12 mouse cellular contexts compared by ENCODE assay signal in genomic region chr15:63919728-63920127, GRCm38 (mm10). TPM values are rescaled to one million over a fixed set of nuclear protein-coding genes. Genes with fewer than 3 reads are reported as not detected.
DNase-seq lines count a peak whose midpoint lies in the region; ATAC-seq and TF ChIP-seq lines count a peak whose summit lies in the region.
"Not testable (repeated sequence)": the region's sequence is repeated elsewhere in the genome, so short reads cannot be mapped to it uniquely, and the experiment has no call there.
"Had no signal": no experiment of that assay in that cellular context is flagged by ENCODE, and none has a peak within 500 bp of the region (broad histone marks: within the 10 kb centered on the region; RNA-seq: fewer than 3 reads in every experiment).

No protein-coding gene starts in this region.

- not testable (repeated sequence) for H3K9ac ChIP-seq in intestine, embryonic 14.5 days (ENCODE audit: low read length); intestine, embryonic 15.5 days; intestine, embryonic 16.5 days (ENCODE audit: low read depth, low read length); intestine, postnatal 0 days (ENCODE audit: low read depth, low read length)

- not testable (repeated sequence) for H3K27ac ChIP-seq in intestine, embryonic 14.5 days (ENCODE audit: low read depth); intestine, embryonic 15.5 days; intestine, embryonic 16.5 days (ENCODE audit: low read length); intestine, postnatal 0 days (ENCODE audit: low read depth, low read length)

- H3K36me3 ChIP-seq in intestine, embryonic 14.5 days (ENCODE audit: control insufficient read depth, insufficient read depth, low read length); intestine, embryonic 15.5 days; intestine, embryonic 16.5 days (ENCODE audit: control insufficient read depth, insufficient read depth, low read length); intestine, postnatal 0 days (ENCODE audit: control insufficient read depth, insufficient read depth): not testable (repeated sequence)

- H3K4me3 ChIP-seq in intestine, embryonic 14.5 days (ENCODE audit: low read depth, low read length); intestine, embryonic 15.5 days (replicated peaks); intestine, embryonic 16.5 days (ENCODE audit: low read length); intestine, postnatal 0 days (ENCODE audit: low read depth, low read length): not testable (repeated sequence)

- ATAC-seq in intestine, embryonic 14.5 days (replicated peaks; ENCODE audit: low FRiP score, low TSS enrichment, low read depth): peak; percentile 52
- peak; percentile 39 for ATAC-seq in intestine, embryonic 15.5 days
- ATAC-seq in intestine, embryonic 16.5 days: peak; percentile 69
- ATAC-seq in intestine, postnatal 0 days: peak; percentile 56

- H3K4me1 ChIP-seq in intestine, embryonic 14.5 days (replicated peaks; ENCODE audit: control insufficient read depth, insufficient read depth, low read length); intestine, embryonic 15.5 days (replicated peaks); intestine, embryonic 16.5 days (ENCODE audit: control insufficient read depth, insufficient read depth, low read length); intestine, postnatal 0 days (replicated peaks; ENCODE audit: control insufficient read depth, insufficient read depth, low read length): not testable (repeated sequence)

- not testable (repeated sequence) for DNase-seq in intestine, embryonic 14.5 days (ENCODE audit: low spot score)
- peak; percentile 52 for DNase-seq in large intestine, adult 2 months (ENCODE audit: low read depth, low spot score)
- peak; percentile 21 for DNase-seq in urinary bladder, postnatal 14 days (ENCODE audit: low spot score)

- not testable (repeated sequence) for H3K9me3 ChIP-seq in intestine, embryonic 14.5 days (ENCODE audit: control insufficient read depth, low read length); intestine, embryonic 15.5 days; intestine, embryonic 16.5 days (ENCODE audit: control insufficient read depth, low read length); intestine, postnatal 0 days (ENCODE audit: control insufficient read depth)

- WGBS in intestine, embryonic 14.5 days: 42% methylated on average over 1 of the region's 2 CpGs
- WGBS in intestine, embryonic 15.5 days: 66% methylated on average over 2 of the region's 2 CpGs
- 44% methylated on average over 1 of the region's 2 CpGs for WGBS in intestine, embryonic 16.5 days
- 24% methylated on average over 1 of the region's 2 CpGs for WGBS in intestine, postnatal 0 days
- 51% methylated on average over 2 of the region's 2 CpGs for WGBS in large intestine, adult 2 months

- H3K27me3 ChIP-seq in intestine, embryonic 14.5 days (replicated peaks; ENCODE audit: control insufficient read depth, insufficient read depth, low read length); intestine, embryonic 15.5 days (replicated peaks); intestine, embryonic 16.5 days (replicated peaks; ENCODE audit: control insufficient read depth, insufficient read depth, low read length); intestine, postnatal 0 days (replicated peaks; ENCODE audit: control insufficient read depth, insufficient read depth, low read length): not testable (repeated sequence)

- TF ChIP-seq CTCF in intestine, postnatal 0 days (IDR thresholded peaks at IDR 0.05; ENCODE audit: low read depth): not testable (repeated sequence)

- H3K4me2 ChIP-seq in intestine, embryonic 14.5 days (ENCODE audit: low read length); intestine, embryonic 15.5 days (replicated peaks); intestine, embryonic 16.5 days (ENCODE audit: low read depth, low read length); intestine, postnatal 0 days (replicated peaks; ENCODE audit: low read depth): not testable (repeated sequence)

RNA-seq across cellular contexts. Expression of gene Gsdmc4, which starts 7.6 kb away (rescaled TPM):
- 0.32 and 0.61 TPM in 2 replicates for polyA plus RNA-seq in intestine, embryonic 14.5 days (2014; fragmentation: Nextera tagmentation; extraction: Ambion mirVana)
- polyA plus RNA-seq in intestine, embryonic 15.5 days (2015; fragmentation: Nextera tagmentation; extraction: Ambion mirVana): 0.28 and 0.52 TPM in 2 replicates
- 0.38 and 0.43 TPM in 2 replicates for polyA plus RNA-seq in intestine, embryonic 16.5 days (2015; fragmentation: Nextera tagmentation; extraction: Ambion mirVana)
- polyA plus RNA-seq in intestine, postnatal 0 days (2015; fragmentation: Nextera tagmentation; extraction: Ambion mirVana): 7.9 and 10.1 TPM in 2 replicates
- 101 and 146 TPM in 2 replicates for polyA plus RNA-seq in large intestine, adult 2 months (2012; rRNA removed)
- polyA plus RNA-seq: adrenal gland, adult 2 months; brain, embryonic 14.5 days; CD4-positive, CD25-positive, alpha-beta regulatory T cell, adult 4 months; G1E had no signal

RNA-seq across cellular contexts. Expression of gene Gsdmc3, which starts 41.4 kb away (rescaled TPM):
- polyA plus RNA-seq in intestine, embryonic 14.5 days (2014; fragmentation: Nextera tagmentation; extraction: Ambion mirVana): 0.30 and 0.34 TPM in 2 replicates
- polyA plus RNA-seq in intestine, embryonic 15.5 days (2015; fragmentation: Nextera tagmentation; extraction: Ambion mirVana): 0.33 TPM in 1 of 2 replicates, not detected in the other
- 0.12 and 0.17 TPM in 2 replicates for polyA plus RNA-seq in intestine, embryonic 16.5 days (2015; fragmentation: Nextera tagmentation; extraction: Ambion mirVana)
- 3.3 and 4.0 TPM in 2 replicates for polyA plus RNA-seq in intestine, postnatal 0 days (2015; fragmentation: Nextera tagmentation; extraction: Ambion mirVana)
- 22.2 and 25.4 TPM in 2 replicates for polyA plus RNA-seq in large intestine, adult 2 months (2012; rRNA removed)
- polyA plus RNA-seq: activated CD4-positive, CD25-positive, alpha-beta regulatory T cell, adult 4 months; adrenal gland, adult 2 months; brain, embryonic 14.5 days; C2C12; G1E had no signal
